Mouse (Mus musculus): Measurements from ENCODE around the gene Olfr56. TPM values are rescaled to one million over a fixed set of nuclear protein-coding genes. Genes with fewer than 3 reads are reported as not detected.

Olfr56 gene
- not detected in 2 replicates for polyA plus RNA-seq (2021; fragmentation: Nextera tagmentation)
- long read RNA-seq, experiment 1: 0 reads
- long read RNA-seq, experiment 2: 0 reads

DNA sequence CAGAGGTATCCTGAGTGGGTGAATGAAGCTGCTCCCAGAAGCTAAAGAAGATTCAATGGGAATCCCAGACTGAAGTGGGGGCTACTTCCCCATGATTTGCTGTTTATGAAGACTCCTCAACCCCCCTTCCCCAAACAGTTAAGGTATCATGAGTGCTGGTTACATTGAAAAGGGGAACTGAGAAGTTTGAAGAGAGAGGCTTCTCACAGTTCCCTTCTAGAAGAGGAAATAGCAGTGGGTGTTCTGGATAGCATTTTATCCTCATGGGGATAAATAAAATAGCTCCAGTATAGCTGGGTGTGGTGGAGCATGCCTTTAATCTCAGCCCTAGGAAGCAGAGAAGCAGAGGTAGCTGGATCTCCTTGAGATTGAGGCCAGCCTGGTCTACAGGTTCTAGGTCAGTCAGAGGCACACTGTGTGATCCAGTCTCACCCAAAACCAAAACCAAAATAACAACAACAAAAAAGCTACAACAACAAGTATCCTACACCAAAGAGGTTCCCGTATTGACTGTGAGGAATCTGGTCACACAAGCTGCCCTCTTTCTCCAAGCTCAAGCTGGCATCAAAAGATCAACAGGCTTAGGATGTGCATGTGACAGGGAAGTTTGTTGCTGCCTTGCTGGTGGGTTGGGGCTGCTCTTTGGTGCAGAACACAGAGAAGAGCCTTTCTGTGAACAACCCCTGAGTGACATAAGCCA lies at the start of gene Olfr56:
Olfr56 (plus strand) TSS at position 650 of the 700 bp plus-strand sequence.

DNA sequence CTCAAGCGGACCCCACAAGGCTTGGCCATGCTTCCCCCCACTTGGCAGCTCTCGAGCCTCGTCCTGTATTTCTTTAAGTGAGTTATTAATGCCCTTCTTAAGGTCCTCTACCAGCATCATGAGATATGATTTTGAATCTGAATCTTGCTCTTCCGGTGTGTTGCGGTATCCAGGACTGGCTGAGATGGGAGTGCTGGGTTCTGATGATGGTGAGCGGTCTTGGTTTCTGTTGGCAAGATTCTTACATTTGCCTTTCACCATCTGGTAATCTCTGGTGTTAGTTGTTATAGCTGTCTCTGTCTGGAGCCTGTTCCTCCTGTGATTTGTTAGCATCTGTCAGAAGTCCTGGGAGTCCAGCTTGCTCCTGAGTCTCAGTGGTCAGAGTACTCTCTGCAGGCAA lies 32.6 kb upstream of the Olfr56 start, which contains the start of gene Psme2b:
Psme2b (minus strand) TSS at position 101 of the 400 bp plus-strand sequence.

DNA sequence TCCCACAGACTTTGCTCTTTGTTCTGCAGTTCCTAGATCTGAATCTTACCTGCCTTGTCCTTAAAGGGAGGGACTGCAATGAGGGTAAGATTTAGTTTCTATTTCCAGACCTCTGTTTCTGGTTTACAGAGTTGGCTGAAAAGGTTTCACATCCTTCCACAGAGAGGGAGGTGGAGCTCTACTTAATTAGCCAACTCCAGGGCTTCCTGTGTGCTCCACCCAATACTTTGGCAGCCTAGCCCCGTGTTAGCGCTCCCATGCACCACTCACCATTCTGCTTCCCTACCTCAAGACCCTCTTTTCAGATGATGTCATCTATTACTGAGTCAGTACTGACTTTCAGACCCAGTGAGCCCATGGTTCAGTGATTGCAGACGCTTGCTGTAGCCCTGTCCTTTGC lies 562 bp downstream of the Olfr56 start, which contains the start of gene 9930111J21Rik1:
9930111J21Rik1 (minus strand) TSS at position 148 of the 400 bp plus-strand sequence.

DNA sequence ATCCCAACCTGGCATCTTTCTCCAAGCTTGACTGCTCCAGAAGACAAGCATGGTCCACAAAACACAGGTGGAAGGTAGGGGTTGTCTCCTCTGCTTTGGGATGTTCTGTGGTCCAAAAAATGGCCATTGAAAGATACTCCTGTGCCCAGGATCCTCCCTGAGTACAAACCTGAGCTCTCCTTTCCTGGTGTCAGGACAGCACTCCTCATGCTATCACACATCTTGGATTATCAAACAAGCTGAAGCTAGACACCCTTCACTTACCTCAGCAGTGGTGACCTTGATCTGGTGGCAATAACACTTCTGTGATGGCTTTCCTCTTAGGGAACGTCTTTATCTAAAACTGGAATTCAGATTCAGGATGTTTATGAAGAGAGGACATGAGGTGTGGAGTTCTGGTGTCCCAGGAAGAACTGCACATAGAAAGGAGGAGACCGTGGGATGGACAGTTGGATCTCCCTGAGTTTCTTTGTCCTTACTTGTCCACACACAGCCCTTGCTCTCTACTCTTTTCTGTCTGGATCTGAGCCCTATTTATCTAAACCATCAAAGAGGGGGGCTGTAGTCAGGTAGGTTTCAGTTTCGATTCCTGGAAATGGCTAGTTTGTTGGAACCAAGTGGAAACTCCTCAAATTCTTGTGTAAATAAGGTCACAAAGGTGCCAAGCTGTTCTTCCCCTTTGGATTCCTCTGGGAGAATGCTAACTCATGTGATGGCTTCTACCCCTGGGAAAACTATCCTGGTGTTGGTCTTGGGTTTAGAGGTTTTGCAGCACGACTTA lies 13.2 kb downstream of the Olfr56 start, which contains the start of gene Gm12185:
Gm12185 (minus strand) TSS at position 487 of the 781 bp plus-strand sequence.

DNA sequence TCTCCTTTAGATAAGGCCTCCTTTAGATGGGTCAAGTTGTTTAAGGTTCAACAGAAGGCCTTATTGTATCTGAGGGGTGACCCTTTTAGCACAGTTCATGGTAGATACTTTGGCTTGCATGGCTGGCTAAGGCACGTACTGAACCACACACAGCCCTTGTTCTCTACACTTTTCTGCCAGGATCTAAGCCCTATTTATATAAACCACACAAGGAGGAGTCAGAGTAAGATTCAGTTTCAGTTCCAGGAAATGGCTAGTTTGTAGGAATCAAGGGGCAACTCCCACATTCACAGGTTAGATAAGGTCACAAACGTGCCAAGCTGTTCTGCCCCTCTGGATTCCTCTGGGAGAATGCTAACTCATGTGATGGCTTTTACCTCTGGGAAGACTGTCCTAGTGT lies 15.3 kb downstream of the Olfr56 start, which contains the start of gene Tgtp1:
Tgtp1 (minus strand) TSS at position 155 of the 400 bp plus-strand sequence.

DNA sequence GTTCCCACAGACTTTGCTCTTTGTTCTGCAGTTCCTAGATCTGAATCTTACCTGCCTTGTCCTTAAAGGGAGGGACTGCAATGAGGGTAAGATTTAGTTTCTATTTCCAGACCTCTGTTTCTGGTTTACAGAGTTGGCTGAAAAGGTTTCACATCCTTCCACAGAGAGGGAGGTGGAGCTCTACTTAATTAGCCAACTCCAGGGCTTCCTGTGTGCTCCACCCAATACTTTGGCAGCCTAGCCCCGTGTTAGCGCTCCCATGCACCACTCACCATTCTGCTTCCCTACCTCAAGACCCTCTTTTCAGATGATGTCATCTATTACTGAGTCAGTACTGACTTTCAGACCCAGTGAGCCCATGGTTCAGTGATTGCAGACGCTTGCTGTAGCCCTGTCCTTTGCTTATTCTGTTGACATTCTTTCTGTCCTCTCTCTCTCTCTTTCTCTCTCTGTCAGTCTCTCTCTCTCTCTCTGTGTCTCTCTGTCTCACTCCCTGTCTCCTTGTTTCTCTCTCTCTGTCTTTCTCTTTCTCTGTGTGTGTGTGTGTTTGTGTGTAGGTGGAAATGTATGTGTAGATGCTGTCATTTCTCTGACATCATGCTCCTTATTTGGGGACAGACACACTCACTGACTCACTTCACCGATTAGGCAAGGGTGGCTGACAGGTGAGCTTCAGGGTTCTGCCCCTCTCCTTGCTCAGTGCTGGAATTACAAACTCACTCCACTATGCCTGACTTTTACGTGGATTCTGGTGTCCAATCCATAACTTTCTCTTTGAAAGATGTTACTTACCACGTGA lies 72.6 kb downstream of the Olfr56 start, which contains the start of gene 9930111J21Rik2:
9930111J21Rik2 (minus strand) TSS at position 150 of the 799 bp plus-strand sequence.

DNA sequence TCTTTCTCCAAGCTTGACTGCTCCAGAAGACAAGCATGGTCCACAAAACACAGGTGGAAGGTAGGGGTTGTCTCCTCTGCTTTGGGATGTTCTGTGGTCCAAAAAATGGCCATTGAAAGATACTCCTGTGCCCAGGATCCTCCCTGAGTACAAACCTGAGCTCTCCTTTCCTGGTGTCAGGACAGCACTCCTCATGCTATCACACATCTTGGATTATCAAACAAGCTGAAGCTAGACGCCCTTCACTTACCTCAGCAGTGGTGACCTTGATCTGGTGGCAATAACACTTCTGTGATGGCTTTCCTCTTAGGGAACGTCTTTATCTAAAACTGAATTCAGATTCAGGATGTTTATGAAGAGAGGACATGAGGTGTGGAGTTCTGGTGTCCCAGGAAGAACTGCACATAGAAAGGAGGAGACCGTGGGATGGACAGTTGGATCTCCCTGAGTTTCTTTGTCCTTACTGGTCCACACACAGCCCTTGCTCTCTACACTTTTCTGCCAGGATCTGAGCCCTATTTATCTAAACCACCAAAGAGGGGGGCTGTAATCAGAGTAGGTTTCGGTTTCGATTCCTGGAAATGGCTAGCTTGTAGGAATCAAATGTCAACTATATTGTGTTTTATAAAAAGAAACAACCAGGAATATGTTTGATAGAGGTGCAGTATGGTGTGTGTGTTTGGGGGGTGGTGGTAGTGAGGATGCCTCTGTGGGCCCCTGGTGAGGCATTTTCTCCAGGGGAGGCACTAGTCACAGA lies 85.2 kb downstream of the Olfr56 start, which contains the start of gene Tgtp2:
Tgtp2 (minus strand) TSS at position 494 of the 757 bp plus-strand sequence.

DNA sequence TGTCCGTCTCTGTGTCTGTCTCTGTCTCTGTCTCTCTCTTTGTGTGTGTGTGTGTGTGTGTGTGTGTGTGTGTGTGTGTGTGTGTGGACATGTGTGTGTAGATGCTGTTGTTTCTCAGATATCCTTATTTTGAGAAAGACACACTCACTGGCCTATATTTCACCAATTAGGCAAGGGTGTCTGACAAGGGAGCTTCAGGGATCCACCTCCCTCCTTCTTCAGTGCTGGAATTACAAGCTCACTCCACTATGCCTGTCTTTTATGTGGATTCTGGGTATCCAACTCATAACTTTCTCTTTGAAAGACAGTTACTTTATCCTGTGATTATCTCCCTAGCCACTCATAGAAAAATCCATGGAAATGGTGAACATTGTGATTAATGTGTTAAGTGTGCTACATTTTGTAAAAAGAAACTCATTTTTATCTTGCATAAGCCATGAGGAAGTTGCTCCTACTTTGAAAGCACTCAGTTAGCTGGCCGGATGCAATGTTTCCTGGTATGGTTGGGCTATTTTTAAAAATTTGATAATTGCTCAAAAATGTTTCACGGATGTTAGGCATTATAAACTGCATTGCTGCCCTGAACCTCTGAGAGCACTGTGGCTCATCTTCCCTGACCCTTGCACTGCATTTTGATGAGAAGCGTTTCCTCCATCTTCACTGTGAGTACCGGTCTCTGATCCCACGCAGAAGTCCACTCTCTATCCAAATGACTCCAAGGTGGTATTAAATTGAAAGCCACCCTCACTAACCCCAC lies 97.5 kb downstream of the Olfr56 start, which contains the start of gene Ifi47:
Ifi47 (plus strand) TSS at position 587 of the 757 bp plus-strand sequence.

DNA sequence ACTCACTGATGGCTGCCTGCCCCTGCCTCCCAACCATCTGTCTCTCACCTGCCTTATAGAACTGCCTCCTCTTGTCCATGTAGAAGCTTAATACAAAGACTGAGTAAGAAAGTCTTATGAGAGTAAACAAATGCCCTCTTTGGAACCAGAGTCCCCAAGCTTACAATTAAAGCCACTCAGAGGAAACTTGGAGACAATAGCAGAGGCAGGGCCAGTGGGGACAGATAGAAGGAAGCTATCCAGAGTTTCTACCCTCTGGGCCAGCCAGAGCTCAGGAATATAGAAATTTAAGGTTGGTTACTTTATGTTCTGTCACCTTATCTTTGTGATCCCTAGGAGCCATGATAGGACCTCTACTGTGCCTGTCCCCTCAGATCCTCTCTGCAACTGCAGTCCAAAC lies 136.1 kb downstream of the Olfr56 start, which contains the start of gene Olfr1396:
Olfr1396 (minus strand) TSS at position 101 of the 400 bp plus-strand sequence.

DNA sequence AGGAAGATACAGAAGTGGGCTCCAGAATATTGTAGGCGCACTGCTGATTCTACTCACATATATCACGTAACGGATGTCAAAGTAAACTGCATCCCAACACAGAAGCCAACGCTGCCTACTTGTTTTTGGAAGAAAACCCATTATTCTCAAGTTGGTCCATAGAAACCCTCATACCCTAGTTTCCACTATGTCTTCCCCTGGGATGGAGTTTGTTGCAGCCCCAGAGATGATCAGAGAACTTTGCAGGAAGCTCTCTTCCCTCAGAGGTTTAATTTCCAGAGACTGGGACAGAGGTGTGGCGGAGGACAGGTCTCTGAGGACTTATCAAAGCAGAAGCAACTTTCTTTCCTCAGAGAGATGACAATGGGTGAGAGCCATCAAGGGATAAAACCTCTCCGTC lies 163.3 kb downstream of the Olfr56 start, which contains the start of gene Olfr1395:
Olfr1395 (plus strand) TSS at position 301 of the 400 bp plus-strand sequence.

DNA sequence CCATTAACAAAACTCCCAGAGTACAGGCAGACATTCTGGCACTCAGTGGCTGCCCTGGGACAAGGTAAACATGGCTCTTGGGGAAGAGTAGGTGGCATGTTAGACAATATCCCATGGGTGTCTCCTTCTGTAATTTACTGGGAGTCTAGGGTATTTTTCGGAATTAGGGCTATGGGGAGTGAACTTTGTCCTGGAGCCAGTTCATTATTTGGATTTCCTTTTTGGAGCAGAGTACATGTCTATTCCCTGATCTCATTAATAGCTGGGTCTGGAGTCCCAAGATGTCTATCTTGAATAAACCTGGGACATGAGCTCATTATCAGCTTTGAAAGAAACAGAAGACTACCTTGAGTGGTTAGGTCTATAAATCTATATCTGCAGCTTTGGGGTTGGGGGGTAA lies 175.4 kb downstream of the Olfr56 start, which contains the start of gene Olfr1394:
Olfr1394 (plus strand) TSS at position 301 of the 400 bp plus-strand sequence.

Other genes starting within 250 kb of the Olfr56 start
- 177 and 253 TPM in 2 replicates for gene Rack1, start 178.6 kb upstream of the Olfr56 start, polyA plus RNA-seq (2021; fragmentation: Nextera tagmentation)
- gene Trim41, start 161.5 kb upstream of the Olfr56 start, polyA plus RNA-seq (2021; fragmentation: Nextera tagmentation): 2.9 and 3.0 TPM in 2 replicates
- 1.0 and 1.3 TPM in 2 replicates for gene Trim7, start 152.7 kb upstream of the Olfr56 start, polyA plus RNA-seq (2021; fragmentation: Nextera tagmentation)
- gene Gm12184, start 152.2 kb upstream of the Olfr56 start, polyA plus RNA-seq (2021; fragmentation: Nextera tagmentation): 0.21 and 1.0 TPM in 2 replicates
- 11.3 and 11.6 TPM in 2 replicates for gene Irgm1, start 107.2 kb upstream of the Olfr56 start, polyA plus RNA-seq (2021; fragmentation: Nextera tagmentation)
- 0.13 TPM in 1 of 2 replicates, not detected in the other for gene Gm5431, start 76.7 kb upstream of the Olfr56 start, polyA plus RNA-seq (2021; fragmentation: Nextera tagmentation)
- gene Psme2b, start 32.7 kb upstream of the Olfr56 start, polyA plus RNA-seq (2021; fragmentation: Nextera tagmentation): 3.2 and 4.0 TPM in 2 replicates
- gene 9930111J21Rik1, start 509 bp downstream of the Olfr56 start, polyA plus RNA-seq (2021; fragmentation: Nextera tagmentation): 0.30 and 0.55 TPM in 2 replicates
- gene Gm12185, start 13.3 kb downstream of the Olfr56 start, polyA plus RNA-seq (2021; fragmentation: Nextera tagmentation): not detected in 2 replicates
- gene Tgtp1, start 15.3 kb downstream of the Olfr56 start, polyA plus RNA-seq (2021; fragmentation: Nextera tagmentation): 0.80 and 1.1 TPM in 2 replicates
- 0.54 and 0.55 TPM in 2 replicates for gene 9930111J21Rik2, start 72.4 kb downstream of the Olfr56 start, polyA plus RNA-seq (2021; fragmentation: Nextera tagmentation)
- gene Tgtp2, start 85.3 kb downstream of the Olfr56 start, polyA plus RNA-seq (2021; fragmentation: Nextera tagmentation): 1.1 and 1.7 TPM in 2 replicates
- gene Ifi47, start 97.7 kb downstream of the Olfr56 start, polyA plus RNA-seq (2021; fragmentation: Nextera tagmentation): 2.0 and 2.3 TPM in 2 replicates
- not detected in 2 replicates for gene Olfr1396, start 136.0 kb downstream of the Olfr56 start, polyA plus RNA-seq (2021; fragmentation: Nextera tagmentation)
- gene Olfr1395, start 163.4 kb downstream of the Olfr56 start, polyA plus RNA-seq (2021; fragmentation: Nextera tagmentation): not detected in 2 replicates
- gene Olfr1394, start 175.5 kb downstream of the Olfr56 start, polyA plus RNA-seq (2021; fragmentation: Nextera tagmentation): not detected in 2 replicates
- 0.06 TPM in 1 of 2 replicates, not detected in the other for gene Btnl9, start 208.3 kb downstream of the Olfr56 start, polyA plus RNA-seq (2021; fragmentation: Nextera tagmentation)
- gene Zfp62, start 224.4 kb downstream of the Olfr56 start, polyA plus RNA-seq (2021; fragmentation: Nextera tagmentation): 19.2 and 23.7 TPM in 2 replicates